Mouse (Mus musculus): ENCODE measurements around the gene Olfr1253. TPM values are rescaled to one million over a fixed set of nuclear protein-coding genes. Genes with fewer than 3 reads are reported as not detected.

The Olfr1253 gene
- not detected for polyA plus RNA-seq (2021)

GRCm38 (mm10) chr2:89756990-89757389, at the start of gene Olfr1253:
Gene Olfr1253, minus strand, starts transcription at chr2:89757090.
- DNase-seq (ENCODE audit: low read depth, low spot score) (no peak), ATAC-seq (no peak)
- POLR2A ChIA-PET: no interaction called here
- H3K27me3 ChIP-seq: no peaks in the 10 kb centered on the region
- no peak for TF ChIP-seq CTCF (IDR thresholded peaks at IDR 0.05)
- in situ Hi-C loops (cut with MboI; ENCODE audit: low pct_unique_long_range_greater_than_20kb): no loop called here
- CTCF ChIA-PET: no interaction called here

- POLR2A ChIA-PET: no interaction called here
- no peak for TF ChIP-seq CTCF (IDR thresholded peaks at IDR 0.05)
Observed at GRCm38 (mm10) chr2:89799583-89799982, 42.7 kb upstream of the Olfr1253 start.

GRCm38 (mm10) chr2:89793519-89793918, 36.6 kb upstream of the Olfr1253 start, which contains the start of gene Olfr1254:
Gene Olfr1254, minus strand, starts transcription at chr2:89793619.
- no peaks in the 10 kb centered on the region for H3K27me3 ChIP-seq
- in situ Hi-C loops (cut with MboI; ENCODE audit: low pct_unique_long_range_greater_than_20kb): no loop called here
- CTCF ChIA-PET: no interaction called here
- ATAC-seq: no peak
- no peak for TF ChIP-seq CTCF (IDR thresholded peaks at IDR 0.05)
- POLR2A ChIA-PET: no interaction called here
- DNase-seq (ENCODE audit: low read depth, low spot score): no peak

More at GRCm38 (mm10) chr2:89799583-89799982, 42.7 kb upstream of the Olfr1253 start:
- no peak for ATAC-seq
- no peak for DNase-seq (ENCODE audit: low read depth, low spot score)
- in situ Hi-C loops (cut with MboI; ENCODE audit: low pct_unique_long_range_greater_than_20kb): no loop called here
- CTCF ChIA-PET: no interaction called here
- H3K27me3 ChIP-seq: no peaks in the 10 kb centered on the region

- TF ChIP-seq CTCF (IDR thresholded peaks at IDR 0.05): no peak
- ChIA-PET CTCF (no interaction called here), POLR2A (no interaction called here)
- no peaks in the 10 kb centered on the region for H3K27me3 ChIP-seq
- in situ Hi-C loops (cut with MboI; ENCODE audit: low pct_unique_long_range_greater_than_20kb): no loop called here
- ATAC-seq (no peak), DNase-seq (ENCODE audit: low read depth, low spot score) (no peak)
Observed at GRCm38 (mm10) chr2:89724912-89725311, 32.0 kb downstream of the Olfr1253 start, which contains the start of gene Olfr1252. Gene Olfr1252, minus strand, starts transcription at chr2:89725012.

Other genes with a start within 250 kb of the Olfr1253 start
- not detected for gene Olfr1243, start 225.6 kb downstream of the Olfr1253 start, polyA plus RNA-seq (2021)
- gene Olfr1245, start 178.6 kb downstream of the Olfr1253 start, polyA plus RNA-seq (2021): not detected
- gene Olfr1246, start 163.9 kb downstream of the Olfr1253 start, polyA plus RNA-seq (2021): not detected
- gene Olfr1247, start 143.0 kb downstream of the Olfr1253 start, polyA plus RNA-seq (2021): 0.09 TPM
- gene Olfr1248, start 138.8 kb downstream of the Olfr1253 start, polyA plus RNA-seq (2021): not detected
- not detected for gene Olfr1249, start 122.1 kb downstream of the Olfr1253 start, polyA plus RNA-seq (2021)
- gene Olfr1250, start 95.6 kb downstream of the Olfr1253 start, polyA plus RNA-seq (2021): not detected
- gene Olfr1251, start 85.2 kb downstream of the Olfr1253 start, polyA plus RNA-seq (2021): not detected
- not detected for gene Olfr1252, start 32.1 kb downstream of the Olfr1253 start, polyA plus RNA-seq (2021)
- not detected for gene Olfr1254, start 36.5 kb upstream of the Olfr1253 start, polyA plus RNA-seq (2021)
- not detected for gene Olfr1255, start 55.0 kb upstream of the Olfr1253 start, polyA plus RNA-seq (2021)
- gene Olfr1256, start 84.5 kb upstream of the Olfr1253 start, polyA plus RNA-seq (2021): 0.01 TPM
- gene Olfr48, start 91.1 kb upstream of the Olfr1253 start, polyA plus RNA-seq (2021): not detected
- gene Olfr1257, start 121.3 kb upstream of the Olfr1253 start, polyA plus RNA-seq (2021): not detected
- not detected for gene Olfr1258, start 170.2 kb upstream of the Olfr1253 start, polyA plus RNA-seq (2021)
- not detected for gene Olfr1259, start 191.6 kb upstream of the Olfr1253 start, polyA plus RNA-seq (2021)
- gene Olfr1260, start 217.2 kb upstream of the Olfr1253 start, polyA plus RNA-seq (2021): 0.01 TPM
- gene Olfr1261, start 234.1 kb upstream of the Olfr1253 start, polyA plus RNA-seq (2021): not detected
- gene Olfr1262, start 243.1 kb upstream of the Olfr1253 start, polyA plus RNA-seq (2021): not detected

Measured in Patski (cell line).